Mouse (Mus musculus) myocyte (in vitro differentiated cells): Measurements from ENCODE around the gene Dennd5a.

Source experiments
- E2F4 ChIP-seq: IDR thresholded peaks from one replicate; pipeline ENCODE4 v1.6.1; 2011; ENCODE audit warnings: mild to moderate bottlenecking, control low read depth, moderate library complexity; ENCODE audit not compliant: insufficient read depth
- MAX ChIP-seq: IDR thresholded peaks from one replicate; pipeline ENCODE4 v1.6.1; 2011; ENCODE audit warnings: low read depth, mild to moderate bottlenecking, control low read depth
- MYOD1 ChIP-seq, 3 experiments: IDR thresholded peaks; one replicate each; pipeline ENCODE4 v1.6.1; 2011; ENCODE audit warnings: control low read depth in 2 of 3, low read depth in 2 of 3, mild to moderate bottlenecking in 2 of 3, moderate library complexity in 1 of 3; ENCODE audit not compliant: insufficient read length in 2 of 3, control insufficient read depth in 1 of 3
- MYOG ChIP-seq, 3 experiments: IDR thresholded peaks; one replicate each; pipeline ENCODE4 v1.6.1; 2011; ENCODE audit warnings: control low read depth in 2 of 3, low read depth in 2 of 3, mild to moderate bottlenecking in 2 of 3; ENCODE audit not compliant: insufficient read length in 2 of 3, control insufficient read depth in 1 of 3, insufficient read depth in 1 of 3
- POLR2A ChIP-seq: IDR thresholded peaks from one replicate; pipeline ENCODE4 v1.6.1; 2011; ENCODE audit warnings: low read depth, mild to moderate bottlenecking, control low read depth, moderate library complexity; ENCODE audit not compliant: insufficient read length
- TCF12 ChIP-seq: IDR thresholded peaks from one replicate; pipeline ENCODE4 v1.6.1; 2011; ENCODE audit warnings: mild to moderate bottlenecking, control low read depth; ENCODE audit not compliant: poor library complexity, insufficient read depth, severe bottlenecking
- USF1 ChIP-seq: IDR thresholded peaks from one replicate; pipeline ENCODE4 v1.6.1; 2011; ENCODE audit warnings: low read depth, mild to moderate bottlenecking, control low read depth, moderate library complexity

DNA sequence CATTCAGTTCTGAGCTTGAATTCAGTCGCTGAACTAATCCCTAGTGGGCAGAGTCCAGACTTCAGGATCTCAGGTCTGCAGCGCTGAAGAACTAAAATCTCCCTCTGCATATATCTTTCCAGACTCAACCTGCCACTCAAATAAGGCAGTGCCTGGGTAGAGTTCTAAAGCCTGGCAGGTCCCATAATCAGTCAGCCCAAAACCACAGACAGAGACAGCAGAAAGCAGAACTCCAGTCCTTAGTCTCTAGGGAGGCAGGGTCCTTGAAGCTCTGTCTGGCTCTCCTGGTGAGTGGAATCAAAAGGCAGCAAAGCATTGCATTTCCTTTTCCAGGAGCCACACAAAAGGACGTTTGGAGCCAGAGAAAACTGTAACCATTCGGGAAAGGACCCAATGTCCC lies 96.7 kb downstream of the Dennd5a start:
- TF ChIP-seq POLR2A (no peak), MYOD1 (IDR thresholded peaks at IDR 0.05; ENCODE audit: control insufficient read depth in 1 of 3, insufficient read length in 2 of 3, low read depth in 2 of 3) (no peak), MAX (no peak), E2F4 (no peak), TCF12 (no peak), MYOG (IDR thresholded peaks at IDR 0.05; ENCODE audit: control insufficient read depth in 1 of 3, insufficient read depth in 1 of 3, insufficient read length in 2 of 3, low read depth in 2 of 3) (no peak), USF1 (no peak)
